Mouse (Mus musculus) spleen, postnatal 10 days (tissue): ENCODE measurements around the gene Wnt11.

Source experiments
- DNase-seq, 2 experiments: peaks; one replicate each; pipeline ENCODE4 v3.0.0; 2021 to 2022; ENCODE audit warnings: low spot score in 2 of 2

The Wnt11 gene

GRCm38 (mm10) chr7:98834711-98835321 lies at the start of gene Wnt11:
Wnt11 (plus strand) TSS chr7:98835112.
- no peak for DNase-seq

DNA sequence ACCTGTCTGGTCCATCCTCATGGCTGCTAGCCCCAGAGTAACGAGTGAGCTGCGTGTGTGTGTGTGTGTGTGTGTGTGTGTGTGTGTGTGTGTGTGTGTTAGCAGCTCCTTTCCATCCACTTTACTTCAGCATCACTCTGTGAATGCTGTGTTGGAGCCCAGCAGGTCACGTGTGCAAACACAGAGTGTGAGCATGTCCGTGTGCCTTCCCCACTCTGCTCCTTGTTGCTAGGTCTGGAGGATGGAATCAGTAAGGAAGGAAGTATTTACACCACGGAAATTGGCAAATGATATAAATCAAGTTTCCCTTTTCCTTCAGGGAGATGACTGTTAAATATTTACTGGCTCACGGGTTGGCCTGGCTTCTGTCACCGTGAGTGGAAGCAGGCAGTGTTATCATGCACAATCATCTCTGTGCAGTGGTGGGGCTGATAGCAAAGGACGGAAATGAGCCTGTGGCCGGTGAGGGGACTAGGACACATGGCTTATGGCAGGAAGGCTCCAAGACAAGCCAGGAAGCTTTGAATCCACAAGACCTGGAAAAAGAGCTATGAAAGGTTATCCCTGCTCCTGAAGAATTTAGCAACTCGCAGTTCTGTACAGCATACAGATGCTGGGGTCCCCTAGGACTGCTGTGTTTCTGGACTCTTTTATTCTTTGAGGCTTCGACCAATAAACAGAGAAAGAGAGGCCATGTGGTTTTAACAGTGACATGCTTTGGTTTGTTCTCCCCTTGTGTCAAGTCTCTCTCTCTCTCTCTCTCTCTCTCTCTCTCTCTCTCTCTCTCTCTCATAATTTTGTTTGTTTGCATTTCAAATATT lies 47.9 kb upstream of the Wnt11 start:
- DNase-seq, result no peak

DNA sequence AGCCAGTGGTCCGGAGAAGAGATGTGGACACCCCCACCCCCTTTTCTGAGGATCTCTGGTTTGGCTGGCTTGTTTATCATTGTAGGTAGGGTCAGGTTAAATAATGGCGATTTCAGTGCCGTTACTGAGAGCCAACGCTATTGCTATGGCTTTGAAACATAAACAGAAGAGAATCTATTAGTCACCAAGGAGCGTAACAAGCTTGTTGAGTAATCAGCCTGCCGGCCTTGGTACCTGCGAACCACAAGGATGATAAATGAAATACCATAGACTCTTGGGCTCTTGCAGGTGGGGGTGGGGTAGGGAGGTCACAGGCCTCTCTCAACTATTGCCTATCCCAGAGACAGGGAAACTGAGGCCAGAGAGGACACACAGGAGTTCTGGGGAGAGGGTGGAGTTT lies 46.2 kb upstream of the Wnt11 start:
- DNase-seq, result no peak

GRCm38 (mm10) chr7:98789121-98789520 lies 45.8 kb upstream of the Wnt11 start:
- no peak for DNase-seq

DNA sequence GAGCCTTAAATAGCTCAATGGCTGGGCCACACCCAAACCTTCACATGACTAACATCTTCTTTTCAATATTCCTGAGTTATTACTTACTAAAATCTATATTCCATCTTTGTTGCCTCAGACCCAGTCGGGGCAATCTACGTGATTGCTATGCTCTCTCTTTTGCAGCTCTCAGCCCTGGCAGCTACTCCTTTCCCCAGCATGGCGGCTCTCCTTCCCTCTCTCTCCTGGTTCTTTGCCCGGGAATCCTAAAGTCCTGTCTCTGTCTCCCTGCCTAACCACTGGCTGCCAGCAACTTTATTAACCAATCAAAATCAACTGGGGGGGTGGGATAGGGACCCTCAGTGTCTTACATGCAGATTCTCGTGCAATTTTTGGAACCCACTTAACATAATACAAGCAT lies 43.0 kb upstream of the Wnt11 start:
- no peak for DNase-seq

DNA sequence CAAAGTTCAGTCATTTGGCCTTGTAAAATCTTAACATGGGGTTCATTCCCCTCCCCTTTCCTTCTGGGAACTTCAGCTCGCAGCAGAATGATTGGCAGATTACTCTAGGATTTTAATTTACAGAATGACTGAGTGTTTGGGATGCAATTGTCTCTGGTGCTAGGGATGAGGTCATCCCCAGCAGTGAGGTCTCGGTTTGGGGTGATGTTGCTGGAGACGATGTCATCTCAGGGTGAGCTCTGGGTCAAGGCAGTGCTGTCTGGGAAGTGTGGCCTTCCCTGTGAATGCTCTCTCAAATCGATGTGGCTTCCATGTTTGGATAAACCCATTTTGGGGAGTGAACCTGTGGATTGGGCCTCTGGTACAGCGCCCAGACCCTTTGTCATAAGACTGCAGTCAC lies 41.1 kb upstream of the Wnt11 start:
- DNase-seq, result no peak

- no peak for DNase-seq
Observed at GRCm38 (mm10) chr7:98794444-98794843, 40.5 kb upstream of the Wnt11 start.

DNA sequence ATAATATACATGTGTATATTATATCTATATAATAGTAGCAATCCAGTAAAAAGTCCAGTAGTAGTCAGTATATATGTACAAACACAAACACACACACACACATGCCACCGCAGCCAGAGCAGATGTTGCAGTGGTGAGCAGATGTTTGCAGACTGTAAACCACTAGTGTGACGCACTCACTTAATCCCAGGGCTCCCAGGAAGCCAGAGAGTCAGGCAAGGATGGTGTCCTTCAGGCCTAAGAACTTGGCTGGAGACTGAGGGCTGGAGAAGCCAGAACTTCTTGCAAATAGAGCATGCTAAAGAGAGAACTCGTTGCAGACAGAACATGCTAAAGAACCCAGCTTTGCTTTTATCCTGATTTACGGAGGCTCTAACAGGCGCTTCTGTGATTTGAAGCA lies 39.3 kb upstream of the Wnt11 start:
- no peak for DNase-seq

DNA sequence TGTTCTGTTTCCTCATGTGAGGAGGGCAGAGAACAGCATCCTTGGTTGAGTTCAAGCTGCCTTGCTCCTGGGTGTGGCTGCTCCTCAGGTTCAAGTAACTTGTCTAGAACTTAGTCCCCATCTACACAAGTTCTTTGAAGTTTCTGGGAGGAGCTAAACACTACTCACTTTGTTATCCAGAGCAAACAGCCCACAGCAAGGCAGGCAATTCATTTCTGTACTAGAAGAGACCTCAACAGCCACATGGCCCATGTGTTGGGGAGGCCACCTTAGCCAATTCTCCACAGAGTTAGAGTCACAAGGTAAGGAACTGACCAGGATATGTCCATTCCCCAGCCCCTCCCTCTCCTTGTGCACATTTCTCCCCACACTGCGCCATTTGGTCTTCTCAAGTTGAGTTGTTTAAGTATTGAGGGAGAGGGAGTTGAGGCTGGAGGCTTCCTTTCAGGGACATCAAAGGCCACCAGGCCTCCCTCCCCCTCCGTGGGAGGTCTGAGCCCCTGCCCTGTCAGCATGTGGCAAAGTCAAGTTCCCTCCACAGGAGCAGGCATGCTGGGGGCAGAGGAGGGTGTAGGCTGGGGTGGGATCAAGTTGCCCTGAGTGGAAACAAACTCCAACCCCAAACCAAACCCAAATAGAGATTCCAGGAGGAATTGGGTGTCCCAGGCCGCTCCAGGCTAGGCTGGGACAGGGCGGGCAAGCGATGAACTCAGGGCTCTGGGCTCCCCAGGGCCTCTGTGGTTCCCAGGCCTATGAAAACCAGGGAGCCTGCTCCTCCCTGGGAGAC lies 37.4 kb upstream of the Wnt11 start:
- no peak for DNase-seq

- no peak for DNase-seq
Observed at GRCm38 (mm10) chr7:98798134-98798417, 36.8 kb upstream of the Wnt11 start.

- no peak for DNase-seq
Observed at GRCm38 (mm10) chr7:98800435-98800834, 34.5 kb upstream of the Wnt11 start.

GRCm38 (mm10) chr7:98801086-98801485 lies 33.8 kb upstream of the Wnt11 start:
- no peak for DNase-seq

- no peak for DNase-seq
Observed at GRCm38 (mm10) chr7:98803181-98803580, 31.7 kb upstream of the Wnt11 start.

- DNase-seq, result no peak
Observed at GRCm38 (mm10) chr7:98804841-98805772, 29.8 kb upstream of the Wnt11 start.

DNA sequence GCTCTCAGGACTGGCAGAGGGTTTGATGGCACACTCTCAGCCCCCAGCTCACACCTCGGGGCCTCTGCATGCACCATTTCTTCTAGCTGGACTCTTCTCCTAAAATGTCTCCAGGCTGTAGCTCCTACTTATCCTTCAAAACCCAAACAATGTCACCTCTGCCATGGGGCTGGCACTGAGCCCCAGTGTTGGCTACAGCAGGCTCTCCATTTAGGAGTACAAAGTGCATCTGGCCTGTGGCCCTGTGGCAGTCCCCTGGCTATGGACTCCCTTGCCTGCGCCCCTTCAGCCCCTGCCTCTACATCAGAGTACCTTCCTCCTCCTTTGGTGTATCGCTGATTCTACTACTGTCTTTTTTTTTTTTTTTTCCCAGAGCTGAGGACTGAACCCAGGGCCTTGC lies 28.0 kb upstream of the Wnt11 start:
- DNase-seq, result no peak

GRCm38 (mm10) chr7:98809372-98809771 lies 25.5 kb upstream of the Wnt11 start:
- no peak for DNase-seq

DNA sequence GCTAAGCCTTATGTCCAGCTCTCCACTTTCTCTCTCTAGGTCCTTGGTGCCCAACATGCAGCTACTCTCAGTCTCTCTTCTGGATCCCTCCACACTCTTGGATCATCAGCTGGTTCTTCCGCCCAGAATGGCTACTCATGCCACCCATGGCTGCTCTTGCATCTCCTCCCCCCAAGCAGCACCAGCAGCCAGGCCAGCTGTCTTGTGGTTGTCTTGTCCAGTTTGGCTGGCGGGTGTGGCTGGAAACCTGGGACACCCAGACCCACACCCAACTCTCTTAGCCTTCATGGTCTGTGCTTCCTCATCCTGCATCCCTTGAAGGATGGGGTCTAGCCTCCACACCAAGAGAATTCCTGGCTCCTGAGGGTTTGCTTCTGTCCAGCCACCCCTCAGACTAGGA lies 24.3 kb upstream of the Wnt11 start:
- DNase-seq, result no peak

DNA sequence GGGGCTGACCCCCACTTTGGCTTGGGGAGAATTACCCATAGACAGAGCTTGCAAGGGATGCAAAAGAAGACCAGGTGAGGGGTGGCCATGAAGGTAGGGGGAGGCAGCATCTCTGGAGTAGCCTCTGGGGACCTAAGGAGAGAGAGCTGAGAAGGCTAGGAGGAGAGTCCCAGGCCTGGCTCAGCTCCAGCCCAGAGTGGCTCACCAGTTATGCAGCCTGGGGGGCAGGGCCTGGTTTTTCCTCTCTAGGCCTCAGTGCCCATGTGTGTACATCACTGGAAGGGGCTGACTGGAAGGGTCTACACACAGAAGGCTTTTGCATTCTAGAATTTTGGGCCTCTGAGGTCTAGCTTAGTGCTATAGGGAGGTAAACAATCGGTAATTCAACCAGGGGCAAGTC lies 14.4 kb upstream of the Wnt11 start:
- no peak for DNase-seq

DNA sequence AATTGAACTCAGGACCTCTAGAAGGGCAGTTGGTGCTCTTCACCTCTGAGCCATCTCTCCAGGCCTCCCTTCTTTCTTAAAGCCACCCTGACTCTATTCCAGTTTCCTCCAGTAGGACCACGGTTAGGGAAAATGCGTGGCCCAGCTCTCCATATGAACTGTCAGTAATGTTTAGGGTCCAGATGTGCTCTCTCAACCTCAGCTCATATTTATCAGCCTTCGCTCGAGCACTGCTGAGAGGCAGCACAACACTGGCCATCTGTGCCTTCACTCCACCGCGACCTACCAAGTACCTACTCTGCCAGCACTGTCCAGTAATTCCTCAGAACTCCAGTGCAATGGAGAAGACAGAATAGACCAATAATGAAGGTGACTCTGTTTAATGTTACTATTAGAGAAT lies 12.0 kb upstream of the Wnt11 start:
- no peak for DNase-seq

- no peak for DNase-seq
Observed at GRCm38 (mm10) chr7:98823896-98824822, 10.8 kb upstream of the Wnt11 start.

DNA sequence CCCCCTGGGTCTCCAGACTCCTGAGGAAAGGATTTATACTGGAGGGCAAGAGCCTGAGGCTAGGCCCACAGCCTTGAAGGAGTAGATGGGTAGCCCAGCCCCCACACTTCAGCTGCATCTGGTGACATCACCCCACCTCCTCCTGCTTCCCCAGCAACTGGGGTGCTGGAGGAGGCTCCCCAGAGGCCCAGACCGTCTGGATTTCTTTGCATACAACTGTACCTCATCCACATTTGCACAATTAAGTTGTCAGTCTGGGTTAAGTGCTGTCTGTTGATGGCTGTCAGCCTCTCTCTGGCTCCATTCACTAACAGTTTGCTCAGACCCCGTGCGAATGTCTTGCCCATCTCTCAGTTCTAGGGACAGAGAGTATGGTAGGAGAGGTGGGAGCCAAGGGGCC lies 6.9 kb upstream of the Wnt11 start:
- no peak for DNase-seq
